Mouse (Mus musculus) v-Abl transformed pro-B cells (cell line): ENCODE data around the gene Spint1.

ENCODE experiments used
- in situ Hi-C, 2 experiments: fragments of 400-800 bp; cut with MboI; formaldehyde crosslinking; loops; one replicate each; pipeline ENCODE4 v1.15.1; 2025; ENCODE audit not compliant: unreplicated experiment in 2 of 2

Gene Spint1

DNA sequence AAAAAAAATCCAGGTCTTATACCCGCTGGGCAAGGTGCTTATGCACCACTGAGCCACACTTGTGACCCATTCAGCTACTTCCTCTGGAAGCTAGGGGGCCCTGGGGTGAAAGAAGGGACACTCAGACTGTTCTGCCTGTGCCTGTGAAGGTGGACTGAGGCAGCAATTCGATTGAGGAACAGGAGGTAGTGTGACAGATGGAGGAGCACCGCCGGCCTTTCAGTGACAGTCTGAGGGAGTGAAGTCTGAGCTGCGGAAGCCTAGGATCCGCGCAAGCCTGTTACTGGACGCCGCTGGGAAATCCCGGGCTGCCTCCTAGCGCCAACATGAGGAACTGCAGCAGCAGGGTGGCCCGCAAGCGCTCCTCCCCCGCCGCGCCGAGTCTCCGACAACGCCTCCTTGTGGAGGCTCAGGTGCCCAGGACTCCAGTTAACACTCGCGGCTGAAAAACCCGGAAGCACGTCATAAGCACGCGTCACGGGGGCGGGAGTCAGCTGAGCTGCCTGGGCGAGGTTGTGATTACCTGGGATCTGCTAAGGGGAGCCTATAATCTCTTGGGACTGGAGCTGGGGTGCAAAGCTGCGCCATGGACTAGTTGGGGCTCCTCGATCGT lies 51.2 kb downstream of the Spint1 start, which contains the start of gene Vps18:
Gene Vps18 (plus strand): TSS at position 471 of the 613 bp plus-strand sequence.
- in situ Hi-C loops = loop anchor here (5.0 kb wide), 2 partner anchors 36 to 251 kb away; no protein-coding TSS in a partner anchor

DNA sequence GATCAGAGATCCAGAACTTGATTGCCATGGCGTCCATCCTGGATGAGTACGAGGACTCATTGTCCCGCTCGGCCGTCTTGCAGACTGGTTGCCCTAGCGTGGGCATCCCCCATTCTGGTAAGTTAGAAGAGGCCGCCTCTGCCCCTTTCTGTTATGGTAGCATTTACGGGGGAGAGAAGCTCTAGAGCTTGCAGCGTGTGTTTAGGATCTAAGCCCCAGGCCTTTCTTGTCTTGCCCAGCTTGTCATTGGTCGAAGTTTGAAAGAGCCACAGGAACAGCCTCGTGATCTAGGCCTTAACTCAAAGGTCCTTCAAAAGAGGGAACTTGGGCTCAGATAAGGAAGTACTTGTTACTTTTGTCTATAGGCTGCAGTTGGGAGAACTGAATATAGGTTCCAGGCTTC lies 51.9 kb downstream of the Spint1 start:
- in situ Hi-C loops = loop anchor here (5.0 kb wide), 2 partner anchors 37 to 252 kb away; no protein-coding TSS in a partner anchor

DNA sequence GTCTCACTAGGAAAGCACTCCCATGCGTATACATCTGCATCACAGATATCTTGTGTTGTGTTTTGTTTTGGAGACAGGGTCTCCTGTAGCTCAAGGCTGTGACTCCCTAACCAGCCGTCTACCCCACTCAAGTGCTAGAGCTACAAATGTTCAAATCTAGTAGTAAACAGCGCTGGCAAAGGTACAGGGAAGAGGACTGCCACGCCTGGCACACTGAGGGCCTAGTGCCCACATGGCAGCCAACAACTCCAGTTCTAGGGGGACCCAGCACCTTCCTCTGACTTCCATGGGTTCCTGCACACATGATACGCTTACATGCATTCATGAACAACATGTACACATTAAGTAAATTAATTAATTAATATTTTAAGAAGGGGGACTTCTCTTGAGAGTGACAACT lies 55.1 kb downstream of the Spint1 start:
- in situ Hi-C loops = loop anchor here in 1 of 2 experiments (10.0 kb wide), 1 partner anchor 223 kb away; no protein-coding TSS in a partner anchor

DNA sequence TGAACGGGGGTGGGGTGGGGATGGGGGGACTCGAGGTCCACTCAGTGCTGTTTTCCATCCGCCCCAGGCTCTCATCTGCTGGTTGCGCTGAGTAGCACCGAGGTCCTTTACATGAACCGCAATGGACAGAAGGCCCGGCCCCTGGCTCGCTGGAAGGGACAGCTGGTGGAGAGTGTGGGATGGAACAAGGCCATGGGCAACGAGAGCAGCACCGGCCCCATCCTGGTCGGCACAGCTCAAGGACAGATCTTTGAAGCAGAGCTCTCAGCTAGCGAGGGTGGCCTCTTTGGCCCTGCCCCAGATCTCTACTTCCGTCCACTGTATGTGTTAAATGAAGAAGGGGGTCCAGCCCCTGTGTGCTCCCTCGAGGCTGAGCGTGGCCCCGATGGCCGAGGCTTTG lies 55.7 kb downstream of the Spint1 start:
- in situ Hi-C loops = loop anchor here in 1 of 2 experiments (10.0 kb wide), 1 partner anchor 222 kb away; no protein-coding TSS in a partner anchor

DNA sequence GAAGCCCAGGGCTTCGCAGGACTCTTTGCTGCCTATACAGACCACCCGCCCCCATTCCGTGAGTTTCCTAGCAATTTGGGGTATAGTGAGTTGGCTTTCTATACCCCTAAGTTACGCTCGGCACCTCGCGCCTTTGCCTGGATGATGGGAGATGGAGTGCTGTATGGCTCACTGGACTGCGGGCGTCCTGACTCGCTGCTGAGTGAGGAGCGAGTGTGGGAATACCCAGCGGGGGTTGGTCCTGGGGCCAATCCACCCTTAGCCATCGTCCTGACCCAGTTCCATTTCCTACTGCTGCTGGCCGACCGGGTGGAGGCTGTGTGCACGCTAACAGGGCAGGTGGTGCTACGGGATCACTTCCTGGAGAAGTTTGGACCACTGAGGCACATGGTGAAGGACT lies 56.1 kb downstream of the Spint1 start:
- in situ Hi-C loops = loop anchor here in 1 of 2 experiments (10.0 kb wide), 1 partner anchor 221 kb away; no protein-coding TSS in a partner anchor

DNA sequence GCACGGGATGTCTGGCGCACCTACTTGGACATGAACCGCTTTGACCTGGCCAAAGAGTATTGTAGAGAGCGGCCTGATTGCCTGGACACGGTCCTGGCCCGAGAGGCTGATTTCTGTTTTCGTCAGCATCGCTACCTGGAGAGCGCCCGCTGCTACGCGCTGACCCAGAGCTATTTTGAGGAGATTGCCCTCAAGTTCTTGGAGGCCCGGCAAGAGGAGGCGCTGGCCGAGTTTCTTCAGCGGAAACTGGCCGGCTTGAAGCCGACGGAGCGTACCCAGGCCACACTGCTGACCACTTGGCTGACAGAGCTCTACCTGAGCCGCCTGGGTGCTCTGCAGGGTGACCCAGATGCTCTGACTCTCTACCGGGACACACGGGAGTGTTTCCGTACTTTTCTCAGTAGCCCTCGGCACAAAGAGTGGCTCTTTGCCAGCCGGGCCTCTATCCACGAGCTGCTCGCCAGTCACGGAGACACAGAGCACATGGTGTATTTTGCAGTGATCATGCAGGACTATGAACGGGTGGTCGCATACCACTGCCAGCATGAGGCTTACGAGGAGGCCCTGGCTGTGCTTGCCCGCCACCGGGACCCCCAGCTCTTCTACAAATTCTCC lies 56.7 kb downstream of the Spint1 start:
- in situ Hi-C loops = loop anchor here in 1 of 2 experiments (10.0 kb wide), 1 partner anchor 221 kb away; no protein-coding TSS in a partner anchor

DNA sequence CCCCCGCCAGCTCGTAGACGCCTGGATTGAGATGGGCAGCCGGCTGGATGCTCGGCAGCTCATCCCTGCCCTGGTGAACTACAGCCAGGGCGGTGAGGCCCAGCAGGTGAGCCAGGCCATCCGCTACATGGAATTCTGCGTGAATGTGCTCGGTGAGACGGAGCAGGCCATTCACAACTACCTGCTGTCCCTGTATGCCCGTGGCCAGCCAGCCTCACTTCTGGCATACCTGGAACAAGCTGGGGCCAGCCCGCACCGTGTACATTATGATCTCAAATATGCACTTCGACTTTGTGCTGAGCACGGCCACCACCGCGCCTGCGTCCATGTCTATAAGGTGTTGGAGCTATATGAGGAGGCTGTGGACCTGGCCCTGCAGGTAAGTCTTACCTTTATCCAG lies 57.2 kb downstream of the Spint1 start:
- in situ Hi-C loops = loop anchor here in 1 of 2 experiments (10.0 kb wide), 1 partner anchor 220 kb away; no protein-coding TSS in a partner anchor

DNA sequence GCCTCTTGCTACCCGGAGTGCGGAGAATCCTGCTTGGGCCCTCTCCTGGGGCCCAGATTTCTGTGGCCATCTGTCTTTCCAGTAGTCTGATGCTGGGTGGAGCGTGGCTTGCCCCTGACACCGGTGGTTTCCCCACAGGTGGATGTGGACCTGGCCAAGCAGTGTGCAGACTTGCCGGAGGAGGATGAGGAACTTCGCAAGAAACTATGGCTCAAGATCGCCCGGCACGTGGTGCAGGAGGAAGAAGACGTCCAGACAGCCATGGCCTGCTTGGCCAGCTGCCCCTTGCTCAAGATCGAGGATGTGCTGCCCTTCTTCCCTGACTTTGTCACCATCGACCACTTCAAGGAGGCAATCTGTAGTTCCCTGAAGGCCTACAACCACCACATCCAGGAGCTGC lies 59.6 kb downstream of the Spint1 start:
- in situ Hi-C loops = loop anchor here (5.0 to 10.0 kb wide), 3 partner anchors 131 to 218 kb away; no protein-coding TSS in a partner anchor

DNA sequence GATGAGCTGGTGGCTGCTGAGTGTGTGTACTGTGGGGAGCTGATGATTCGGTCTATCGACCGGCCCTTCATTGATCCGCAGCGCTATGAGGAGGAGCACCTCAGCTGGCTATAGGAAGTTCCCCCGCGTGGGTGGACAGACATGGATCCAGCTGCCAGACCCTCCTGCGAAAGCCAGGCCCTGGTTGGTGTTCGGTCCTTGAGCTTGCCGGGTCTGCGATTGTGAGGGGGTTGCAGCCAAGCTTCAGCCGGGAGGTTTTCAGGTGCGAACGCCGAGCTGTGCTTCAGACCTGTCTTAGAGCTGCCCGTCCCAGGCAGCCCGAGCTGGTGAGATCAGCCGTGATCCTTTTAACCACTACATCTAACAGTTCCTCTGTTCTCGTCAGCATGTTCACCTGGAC lies 60.3 kb downstream of the Spint1 start:
- in situ Hi-C loops = loop anchor here (5.0 to 10.0 kb wide), 3 partner anchors 130 to 217 kb away; no protein-coding TSS in a partner anchor

DNA sequence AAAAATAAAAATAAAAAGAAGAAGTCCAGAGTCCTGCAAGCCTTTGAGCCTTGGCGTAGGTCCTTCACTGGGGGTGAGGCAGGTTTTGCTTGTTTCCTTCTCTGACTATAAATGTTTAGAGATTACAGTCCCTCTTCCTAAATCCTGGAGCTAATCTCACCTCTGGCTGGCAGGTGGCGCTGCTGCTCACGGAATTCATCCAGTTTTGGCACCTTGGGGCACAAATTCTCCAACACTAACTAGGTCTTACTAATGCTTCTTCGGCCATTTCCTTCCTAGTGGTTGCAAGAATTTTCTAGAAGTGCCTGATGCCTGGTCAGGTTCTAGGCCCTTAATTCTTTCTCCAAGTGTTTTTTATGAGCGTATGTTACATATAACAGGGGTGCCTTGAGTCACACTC lies 61.2 kb downstream of the Spint1 start:
- in situ Hi-C loops = loop anchor here (5.0 to 10.0 kb wide), 3 partner anchors 129 to 216 kb away; no protein-coding TSS in a partner anchor

DNA sequence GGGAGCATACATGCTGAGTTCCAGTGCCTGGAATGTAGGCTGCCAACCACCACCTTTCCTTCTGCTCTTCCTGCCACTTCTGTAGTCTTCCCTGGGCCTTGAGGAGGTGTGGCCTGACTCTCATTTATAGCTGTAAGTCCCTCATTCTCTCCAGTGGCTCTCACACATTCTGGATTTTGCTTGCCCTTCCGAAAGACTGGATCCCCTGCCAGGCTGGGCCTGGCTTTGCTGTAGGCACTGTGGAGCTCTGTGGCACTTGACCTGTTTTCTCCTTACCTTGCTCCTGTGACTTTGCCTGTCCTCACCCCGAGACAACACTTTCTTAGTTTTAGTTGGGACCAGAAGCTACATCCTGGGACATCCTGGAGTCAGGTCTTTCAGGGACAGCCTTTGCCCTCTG lies 61.7 kb downstream of the Spint1 start:
- in situ Hi-C loops = loop anchor here (5.0 to 10.0 kb wide), 3 partner anchors 128 to 216 kb away; no protein-coding TSS in a partner anchor
